Mouse (Mus musculus): ENCODE results near the gene Tas2r121.
"Not testable (repeated sequence)": the region's sequence is repeated elsewhere in the genome, so short reads cannot be mapped to it uniquely, and the experiment has no call there.

Tas2r121 gene

DNA sequence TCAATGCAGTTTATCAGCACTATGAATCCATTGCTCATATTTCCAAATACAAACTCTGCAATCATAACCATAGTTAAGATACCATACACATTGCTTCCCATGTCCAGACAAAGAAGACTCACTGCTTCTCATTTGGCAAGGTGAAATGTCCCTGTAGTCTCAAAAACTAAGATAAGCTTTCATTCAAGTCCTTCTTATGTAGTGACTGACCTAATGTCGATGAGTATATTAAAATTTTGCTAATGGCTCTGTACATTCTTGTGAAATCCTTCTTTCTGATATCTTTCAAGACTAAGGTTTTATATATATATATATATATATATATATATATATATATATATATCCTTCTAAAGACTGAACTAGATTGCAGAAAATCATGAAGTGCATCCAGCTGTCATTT is at the start of gene Tas2r121:
Gene Tas2r121 (minus strand): TSS at position 101 of the 400 bp plus-strand sequence.
- DNase-seq (ENCODE audit: low spot score) = no peak

GRCm38 (mm10) chr6:132750206-132750605 is 49.4 kb upstream of the Tas2r121 start:
- no peak for DNase-seq (ENCODE audit: low spot score)

GRCm38 (mm10) chr6:132737935-132738334 is 37.1 kb upstream of the Tas2r121 start, which contains the start of gene Tas2r115:
Gene Tas2r115 (minus strand): TSS chr6:132738035.
- no peak for DNase-seq (ENCODE audit: low spot score)

- no peak for DNase-seq (ENCODE audit: low spot score)
These were observed 11.0 kb upstream of the Tas2r121 start, which contains the start of gene Tas2r122 for GRCm38 (mm10) chr6:132711828-132712227. Gene Tas2r122 (minus strand): TSS chr6:132711928.

DNA sequence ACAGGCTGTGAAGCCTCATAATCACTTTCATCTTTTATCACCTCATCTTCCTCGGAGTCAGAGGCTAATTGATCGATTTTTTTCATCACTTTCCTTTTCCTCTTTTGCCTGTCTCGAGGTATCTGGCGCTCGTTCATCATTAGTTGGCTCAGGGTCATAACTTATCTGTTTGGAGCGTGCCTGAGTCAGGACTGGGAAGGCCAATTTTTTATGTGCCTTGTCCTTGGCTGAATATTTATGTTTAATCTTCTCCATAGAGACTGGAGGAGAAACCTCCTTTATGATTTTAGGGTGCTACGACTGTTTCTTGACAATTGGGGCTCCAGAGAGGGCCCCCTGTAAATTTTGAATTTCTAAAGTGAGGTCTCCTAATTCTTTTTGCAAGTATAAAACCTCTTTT is 9.2 kb downstream of the Tas2r121 start:
- DNase-seq (ENCODE audit: low spot score) = not testable (repeated sequence)

- no peak for DNase-seq (ENCODE audit: low spot score)
These were observed 44.2 kb downstream of the Tas2r121 start, which contains the start of gene Tas2r120 for GRCm38 (mm10) chr6:132656653-132657052. Gene Tas2r120 (plus strand): TSS chr6:132656953.

GRCm38 (mm10) chr6:132651426-132651825 is 49.4 kb downstream of the Tas2r121 start, which contains the start of gene A630073D07Rik:
Gene A630073D07Rik (minus strand): TSS chr6:132651526.
- DNase-seq (ENCODE audit: low spot score) = no peak

Data from testis, postnatal 10 days (tissue).